Mouse (Mus musculus) left cerebral cortex, postnatal 36 days (tissue): ENCODE results near the gene Acss2. TPM values are rescaled to one million over a fixed set of nuclear protein-coding genes. Genes with fewer than 3 reads are reported as not detected.

ENCODE experiments used
- DNase-seq, 2 experiments: peaks; one replicate each; pipeline ENCODE4 v3.0.0; 2021 to 2022; ENCODE audit warnings: low spot score in 2 of 2, mixed read lengths in 1 of 2
- intact Hi-C: fragments of 180-260 bp; cut with DNase I; formaldehyde crosslinking; loops from one replicate; pipeline ENCODE4 v1.15.1; 2025
- microRNA-seq: library from miRNA; unstranded; fragments of <30 nt; microRNA quantifications from one replicate; pipeline ENCODE4 v1.2.0, GENCODE M21; 2022
- total RNA-seq, 2 experiments: library from RNA; stranded (reverse); gene quantifications; 2 replicates each; pipeline ENCODE4 v1.2.3; 2021

Acss2 gene
- total RNA-seq, 2 experiments from 2014 or later: 60.1 to 61.2 TPM

DNA sequence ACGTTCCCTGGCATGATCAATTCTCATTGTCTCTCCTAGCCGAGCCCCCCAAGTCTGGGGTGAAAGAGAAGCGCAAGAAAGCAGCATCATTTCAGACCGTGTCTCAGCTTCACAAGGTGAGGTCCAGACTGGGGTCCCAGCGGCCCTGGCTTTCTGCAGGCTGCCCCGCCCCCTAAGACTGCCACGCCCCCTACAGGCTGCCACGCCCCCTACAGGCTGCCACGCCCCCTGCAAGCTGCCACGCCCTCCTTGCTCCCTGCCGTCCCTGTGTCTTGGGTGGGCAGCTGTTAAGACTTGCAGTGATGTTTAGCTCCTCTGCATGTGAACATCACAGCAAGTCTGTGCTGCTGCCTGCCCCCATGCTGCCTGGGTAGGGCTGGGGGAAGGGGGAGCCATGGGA, 104.9 kb downstream of the Acss2 start:
- intact Hi-C loops: no loop called here
- DNase-seq: no peak

DNA sequence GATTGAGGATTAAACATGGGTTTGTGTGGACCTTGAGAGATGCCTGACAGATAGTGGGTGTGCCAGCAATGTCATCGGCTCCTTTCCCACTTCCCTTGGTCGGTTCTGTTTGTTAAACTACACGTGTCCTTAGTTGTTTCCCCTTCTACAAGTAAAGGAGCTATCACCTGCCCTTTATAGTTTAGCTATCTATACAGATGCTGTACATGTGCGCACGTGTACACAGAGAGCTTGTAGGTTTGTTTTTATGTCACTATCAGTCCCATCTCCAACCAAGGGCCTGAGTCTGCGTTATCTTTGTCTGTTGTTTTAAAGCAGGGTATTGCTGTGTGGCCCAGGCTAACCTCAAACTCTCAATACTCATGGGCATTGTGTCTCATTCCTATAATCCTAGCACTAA, 106.2 kb downstream of the Acss2 start:
- intact Hi-C loops: no loop called here

DNA sequence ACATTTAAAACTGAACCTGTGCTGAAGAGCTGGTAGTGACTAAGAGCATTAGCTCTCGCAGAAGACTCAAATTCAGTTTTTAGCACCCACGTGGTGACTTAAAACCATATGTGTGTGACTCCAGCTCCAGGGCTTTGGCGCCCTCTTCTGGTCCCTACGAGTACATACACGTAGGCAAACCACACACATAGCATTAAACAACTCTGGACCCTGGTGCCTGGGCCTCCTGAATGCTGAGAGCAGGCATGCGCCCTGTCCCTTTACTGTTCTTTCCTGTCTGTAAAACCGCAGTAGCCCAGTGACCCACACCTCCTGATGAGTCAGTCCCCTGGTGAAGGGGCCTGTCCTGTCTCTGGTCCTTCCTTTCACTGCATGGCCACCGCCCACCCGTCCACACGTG, 107.0 kb downstream of the Acss2 start:
- intact Hi-C loops: no loop called here
- no peak for DNase-seq

More for the DNA sequence above, 106.2 kb downstream of the Acss2 start:
- DNase-seq: no peak

DNA sequence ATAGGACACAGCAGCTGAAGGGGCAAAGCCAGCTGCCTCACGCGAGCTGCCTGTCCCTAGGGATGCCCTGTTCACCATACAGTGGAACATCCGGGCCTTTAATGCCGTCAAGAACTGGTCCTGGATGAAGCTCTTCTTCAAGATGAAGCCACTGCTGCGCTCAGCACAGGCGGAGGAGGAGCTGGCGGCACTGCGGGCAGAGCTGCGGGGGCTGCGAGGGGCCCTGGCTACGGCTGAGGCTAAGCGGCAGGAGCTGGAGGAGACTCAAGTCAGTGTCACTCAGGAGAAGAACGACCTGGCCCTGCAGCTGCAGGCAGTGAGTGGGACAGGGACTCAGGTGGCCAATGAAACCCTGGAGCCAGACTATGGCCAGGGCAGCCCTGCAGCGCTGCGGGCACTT, 108.5 kb downstream of the Acss2 start:
- no peak for DNase-seq
- intact Hi-C loops: loop anchor here (2.0 kb wide), 1 partner anchor 109 kb away; the partner anchor contains the start of gene Acss2

DNA sequence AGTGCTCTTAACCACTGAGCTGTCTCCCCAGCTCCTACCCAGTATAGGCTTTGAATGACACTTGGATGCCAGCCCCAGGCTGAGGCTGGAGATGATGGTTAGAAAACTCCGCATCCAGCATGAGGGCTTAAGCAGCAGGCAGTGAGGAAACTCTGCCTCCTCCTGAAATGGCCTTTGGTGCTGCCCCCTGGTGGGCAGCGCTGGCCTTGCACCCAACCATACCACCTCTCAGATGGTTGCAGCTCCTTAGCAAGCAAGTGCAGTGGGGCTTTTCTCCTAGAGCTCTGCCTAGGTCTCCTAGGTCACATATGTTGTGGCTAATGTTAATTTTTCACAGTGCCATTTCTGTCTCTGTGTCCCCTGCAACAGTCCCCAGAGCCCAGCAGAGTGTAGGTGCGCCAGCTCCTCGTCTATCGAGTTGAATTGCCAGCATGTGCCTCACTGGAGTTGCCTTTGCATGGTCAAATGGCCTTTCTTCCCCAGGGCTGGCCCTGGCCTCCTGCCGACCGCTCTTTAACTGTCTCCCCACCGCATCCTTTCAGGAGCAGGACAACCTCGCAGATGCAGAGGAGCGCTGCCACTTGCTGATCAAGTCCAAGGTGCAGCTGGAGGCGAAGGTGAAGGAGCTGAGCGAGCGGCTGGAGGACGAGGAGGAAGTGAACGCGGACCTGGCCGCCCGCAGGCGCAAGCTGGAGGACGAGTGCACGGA, 109.4 kb downstream of the Acss2 start:
- peak; percentile 60 to 74 for DNase-seq
- intact Hi-C loops: loop anchor here (2.0 kb wide), 1 partner anchor 110 kb away; the partner anchor contains the start of gene Acss2

DNA sequence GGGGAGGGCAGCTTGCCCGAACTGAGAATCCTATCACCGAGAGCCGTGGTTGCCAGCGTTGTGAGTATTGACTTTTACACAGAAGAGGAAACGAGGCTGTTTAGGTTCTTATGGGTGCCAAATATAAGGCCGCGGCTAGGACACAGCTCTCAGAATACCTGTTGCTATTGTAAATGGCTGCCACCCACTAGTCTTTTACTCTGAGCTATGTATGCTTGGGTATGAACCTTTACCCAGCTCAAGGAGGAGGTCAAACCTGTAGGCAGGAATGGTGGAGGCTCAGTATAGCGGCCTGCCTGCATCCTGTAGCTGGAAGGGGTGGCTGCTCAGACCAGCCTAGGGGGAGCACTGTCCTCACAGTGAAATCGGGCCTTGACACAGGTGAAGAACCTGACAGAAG, 110.4 kb downstream of the Acss2 start:
- no peak for DNase-seq
- intact Hi-C loops: no loop called here

DNA sequence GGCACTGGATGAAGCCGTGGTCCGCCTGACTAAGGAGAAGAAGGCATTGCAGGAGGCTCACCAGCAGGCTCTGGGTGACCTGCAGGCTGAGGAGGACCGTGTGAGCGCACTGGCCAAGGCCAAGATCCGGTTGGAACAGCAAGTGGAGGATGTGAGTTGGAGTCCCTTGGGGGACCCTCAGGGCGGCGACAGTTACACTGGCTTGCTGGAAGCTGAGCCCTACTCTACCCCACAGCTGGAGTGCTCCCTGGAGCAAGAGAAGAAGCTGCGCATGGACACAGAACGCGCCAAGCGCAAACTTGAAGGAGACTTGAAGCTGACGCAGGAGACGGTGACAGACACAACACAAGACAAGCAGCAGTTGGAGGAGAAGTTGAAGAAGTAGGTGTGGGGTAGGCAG, 110.8 kb downstream of the Acss2 start:
- no peak for DNase-seq
- intact Hi-C loops: no loop called here

DNA sequence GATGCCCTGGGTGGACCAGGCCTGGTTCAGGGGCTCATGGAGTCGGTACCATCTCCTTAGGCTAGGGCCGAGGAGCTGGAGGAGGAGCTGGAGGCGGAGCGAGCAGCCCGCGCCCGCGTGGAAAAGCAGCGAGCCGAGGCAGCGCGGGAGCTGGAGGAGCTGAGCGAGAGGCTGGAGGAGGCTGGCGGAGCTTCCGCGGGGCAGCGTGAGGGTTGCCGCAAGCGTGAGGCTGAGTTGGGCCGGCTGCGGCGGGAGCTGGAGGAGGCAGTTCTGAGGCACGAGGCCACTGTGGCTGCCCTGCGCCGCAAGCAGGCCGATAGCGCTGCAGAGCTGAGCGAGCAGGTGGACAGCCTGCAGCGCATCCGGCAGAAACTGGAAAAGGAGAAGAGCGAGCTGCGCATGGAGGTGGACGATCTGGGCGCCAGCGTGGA, 111.5 kb downstream of the Acss2 start:
- intact Hi-C loops: no loop called here
- peak; percentile 72 to 83 for DNase-seq

DNA sequence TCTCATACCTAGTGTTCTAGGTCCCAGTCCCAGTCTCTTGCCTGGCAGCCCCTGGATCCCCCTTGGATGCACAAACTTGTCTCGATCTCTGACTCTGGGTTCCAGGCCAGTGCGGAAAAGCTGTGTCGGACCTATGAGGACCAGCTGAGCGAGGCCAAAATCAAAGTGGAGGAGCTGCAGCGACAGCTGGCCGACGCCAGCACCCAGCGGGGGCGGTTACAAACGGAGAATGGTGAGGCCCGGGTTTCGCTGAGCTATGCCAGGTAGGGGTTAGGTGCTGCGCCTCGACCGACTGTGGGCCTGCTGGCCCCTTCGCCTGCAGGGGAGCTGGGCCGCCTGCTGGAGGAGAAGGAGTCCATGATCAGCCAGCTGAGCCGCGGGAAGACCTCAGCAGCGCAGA, 112.4 kb downstream of the Acss2 start:
- intact Hi-C loops: no loop called here
- no peak for DNase-seq

DNA sequence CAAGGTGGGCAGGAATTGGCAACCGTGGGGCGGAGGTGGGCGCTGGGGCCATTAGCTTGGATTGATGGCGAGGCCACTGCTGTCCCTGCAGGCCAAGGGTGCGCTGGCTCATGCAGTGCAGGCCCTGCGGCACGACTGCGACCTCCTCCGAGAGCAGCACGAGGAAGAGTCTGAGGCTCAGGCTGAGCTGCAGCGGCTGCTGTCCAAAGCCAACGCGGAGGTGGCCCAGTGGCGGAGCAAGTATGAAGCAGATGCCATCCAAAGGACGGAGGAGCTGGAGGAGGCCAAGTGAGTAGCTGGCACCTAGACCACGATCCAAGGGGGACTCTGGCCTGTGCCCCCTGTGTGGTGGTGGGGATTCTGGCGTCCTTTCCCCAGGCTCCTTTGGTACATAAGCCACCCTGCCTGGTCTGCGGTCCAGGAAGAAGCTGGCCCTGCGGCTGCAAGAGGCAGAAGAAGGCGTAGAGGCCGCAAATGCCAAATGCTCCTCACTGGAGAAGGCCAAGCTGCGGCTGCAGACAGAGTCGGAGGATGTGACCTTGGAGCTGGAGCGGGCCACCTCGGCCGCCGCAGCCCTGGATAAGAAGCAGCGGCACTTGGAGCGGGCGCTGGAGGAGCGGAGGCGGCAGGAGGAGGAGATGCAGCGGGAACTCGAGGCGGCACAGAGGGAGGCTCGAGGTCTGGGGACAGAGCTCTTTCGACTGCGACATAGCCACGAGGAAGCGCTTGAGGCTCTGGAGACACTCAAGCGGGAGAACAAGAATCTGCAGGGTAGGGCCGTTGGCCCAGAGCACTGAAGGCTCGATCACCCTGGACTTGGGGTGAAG, 113.1 kb downstream of the Acss2 start:
- peak; percentile 36 to 44 for DNase-seq
- intact Hi-C loops: no loop called here

DNA sequence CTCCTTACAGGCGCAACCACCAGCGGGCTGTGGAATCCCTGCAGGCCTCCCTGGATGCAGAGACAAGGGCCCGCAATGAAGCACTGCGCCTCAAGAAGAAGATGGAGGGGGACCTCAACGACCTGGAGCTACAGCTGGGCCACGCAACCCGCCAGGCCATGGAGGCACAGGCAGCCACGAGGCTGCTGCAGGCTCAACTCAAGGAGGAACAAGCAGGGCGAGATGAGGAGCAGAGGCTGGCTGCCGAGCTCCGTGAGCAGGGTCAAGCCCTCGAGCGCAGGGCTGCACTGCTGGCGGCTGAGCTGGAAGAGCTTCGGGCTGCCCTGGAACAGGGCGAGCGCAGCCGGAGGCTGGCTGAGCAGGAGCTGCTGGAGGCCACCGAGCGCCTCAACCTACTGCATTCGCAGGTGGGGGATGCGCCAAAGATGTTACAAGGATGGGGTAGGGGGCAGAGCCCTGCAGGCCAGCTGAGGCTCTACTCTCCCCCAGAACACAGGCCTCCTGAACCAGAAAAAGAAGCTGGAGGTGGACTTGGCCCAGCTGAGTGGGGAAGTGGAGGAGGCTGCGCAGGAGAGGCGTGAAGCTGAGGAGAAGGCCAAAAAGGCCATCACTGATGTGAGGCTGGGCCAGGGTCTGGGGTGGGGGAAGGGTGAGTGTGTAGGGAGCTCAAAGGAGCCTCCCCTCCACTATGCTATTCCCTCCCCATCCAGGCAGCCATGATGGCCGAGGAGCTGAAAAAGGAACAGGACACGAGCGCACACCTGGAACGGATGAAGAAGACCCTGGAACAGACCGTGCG, 114.6 kb downstream of the Acss2 start:
- no peak for DNase-seq
- intact Hi-C loops: no loop called here

DNA sequence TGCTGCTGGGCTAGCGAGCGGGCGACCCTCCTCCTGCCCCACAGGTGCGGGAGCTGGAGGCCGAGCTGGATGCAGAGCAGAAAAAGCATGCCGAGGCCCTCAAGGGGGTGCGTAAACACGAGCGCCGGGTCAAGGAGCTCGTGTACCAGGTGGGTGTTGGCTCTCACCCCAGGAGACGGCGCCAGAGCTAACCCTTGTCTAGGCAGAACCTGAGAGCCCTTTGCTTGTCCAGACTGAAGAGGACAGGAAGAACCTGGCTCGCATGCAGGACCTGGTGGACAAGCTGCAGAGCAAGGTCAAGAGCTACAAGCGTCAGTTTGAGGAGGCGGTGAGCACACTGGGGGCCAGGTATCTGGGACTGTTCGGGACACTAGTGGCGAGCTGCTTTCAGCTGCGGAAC, 115.4 kb downstream of the Acss2 start:
- intact Hi-C loops: no loop called here
- no peak for DNase-seq

DNA sequence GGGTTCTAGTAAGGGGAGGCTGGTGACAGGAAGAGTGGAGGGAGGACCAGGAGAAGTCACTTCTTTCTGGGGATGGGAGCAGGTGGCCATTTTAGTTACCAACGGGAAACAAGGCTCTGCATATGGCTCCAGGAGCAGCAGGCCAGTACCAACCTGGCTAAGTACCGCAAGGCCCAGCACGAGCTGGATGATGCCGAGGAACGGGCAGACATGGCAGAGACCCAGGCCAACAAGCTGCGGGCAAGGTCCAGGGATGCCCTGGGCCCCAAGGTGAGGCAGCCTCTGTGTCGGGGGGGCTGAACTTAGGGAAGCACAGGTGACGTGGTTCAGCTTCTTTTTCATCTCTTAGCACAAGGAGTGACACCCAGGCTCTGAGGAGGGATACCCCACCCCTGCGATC, 116.0 kb downstream of the Acss2 start:
- intact Hi-C loops: no loop called here

DNA sequence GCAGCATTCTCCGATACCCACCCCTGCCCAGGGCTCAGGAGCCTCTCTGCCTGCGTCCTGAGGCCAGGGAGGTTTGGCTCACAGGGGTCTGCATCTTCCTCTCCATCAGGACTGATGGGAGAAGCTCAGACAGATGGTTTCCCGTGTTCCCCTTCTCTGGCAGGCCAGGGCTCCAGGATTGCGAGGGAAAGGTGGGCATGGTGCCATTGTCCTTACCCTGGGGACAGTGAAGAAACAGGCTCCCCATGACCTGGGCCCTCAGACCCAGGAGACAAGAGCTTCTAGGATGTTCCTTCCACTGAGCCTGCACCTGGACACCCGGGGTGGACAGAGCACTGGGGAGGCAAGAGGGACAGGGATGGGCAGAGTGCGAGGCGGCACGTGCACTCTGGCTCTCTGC, 116.8 kb downstream of the Acss2 start:
- DNase-seq: no peak
- intact Hi-C loops: no loop called here

More for the DNA sequence above, 116.0 kb downstream of the Acss2 start:
- DNase-seq: no peak

Small RNA genes lying within 50 kb of the gene (microRNA-seq; reads per million reads assigned to microRNA genes)
- gene Mir499: 32.5 reads per million, percentile 45 among the genes with 10 or more reads in this experiment

Other genes starting within 250 kb of the Acss2 start
- gene Map1lc3a, start 241.7 kb upstream of the Acss2 start, total RNA-seq: 100 to 1,000 TPM; 295 to 402 TPM
- 10 to 100 TPM; 25.7 to 30.5 TPM for gene Pigu, start 160.5 kb upstream of the Acss2 start, total RNA-seq
- gene Trp53inp2, start 136.9 kb upstream of the Acss2 start, total RNA-seq: 100 to 1,000 TPM; 147 to 173 TPM
- 10 to 100 TPM; 60.7 to 71.5 TPM for gene Ncoa6, start 44.1 kb upstream of the Acss2 start, total RNA-seq
- gene Ggt7, start 289 bp downstream of the Acss2 start, total RNA-seq: 100 to 1,000 TPM; 114 to 121 TPM
- gene Gss, start 74.9 kb downstream of the Acss2 start, total RNA-seq: 10 to 100 TPM; 14.1 to 15.7 TPM
- 1 to 10 TPM; 3.8 to 4.2 TPM for gene Myh7b, start 93.3 kb downstream of the Acss2 start, total RNA-seq
- gene Trpc4ap, start 174.4 kb downstream of the Acss2 start, total RNA-seq: 100 to 1,000 TPM; 148 to 149 TPM
- gene Edem2, start 211.5 kb downstream of the Acss2 start, total RNA-seq: 10 to 100 TPM; 19.1 to 19.7 TPM
- gene Gm17581, start 217.9 kb downstream of the Acss2 start, total RNA-seq: not detected
- gene Procr, start 233.2 kb downstream of the Acss2 start, total RNA-seq: under 1 TPM; 0.82 to 0.86 TPM